Mouse (Mus musculus): Measurements from ENCODE around the gene Psma3. TPM values are rescaled to one million over a fixed set of nuclear protein-coding genes. Genes with fewer than 3 reads are reported as not detected.

Psma3 gene
- polyA plus RNA-seq (2017; shearing (Covaris generic)) = 100 to 1,000 TPM; 348 to 351 TPM

GRCm38 (mm10) chr12:70974441-70975266 lies at the start of gene Psma3:
Gene Psma3, plus strand, starts transcription at chr12:70974621.

GRCm38 (mm10) chr12:70937571-70938384 lies 36.6 kb upstream of the Psma3 start, which contains the start of gene Actr10:
Gene Actr10, plus strand, starts transcription at chr12:70937857.

GRCm38 (mm10) chr12:71015363-71016210 lies 41.2 kb downstream of the Psma3 start, which contains the start of gene Arid4a:
Gene Arid4a, plus strand, starts transcription at chr12:71015990.

Other genes with a start within 250 kb of the Psma3 start
- 10 to 100 TPM; 17.2 to 32.7 TPM for gene Frmd6, start 149.1 kb upstream of the Psma3 start, polyA plus RNA-seq (2017; shearing (Covaris generic))
- gene Actr10, start 36.8 kb upstream of the Psma3 start, polyA plus RNA-seq (2017; shearing (Covaris generic)) = 100 to 1,000 TPM; 283 to 315 TPM
- gene Arid4a, start 41.4 kb downstream of the Psma3 start, polyA plus RNA-seq (2017; shearing (Covaris generic)) = 100 to 1,000 TPM; 145 to 153 TPM
- gene Tomm20l, start 136.8 kb downstream of the Psma3 start, polyA plus RNA-seq (2017; shearing (Covaris generic)) = under 1 TPM; 0.70 to 0.72 TPM
- gene Timm9, start 162.1 kb downstream of the Psma3 start, polyA plus RNA-seq (2017; shearing (Covaris generic)) = 10 to 100 TPM; 41.3 to 64.3 TPM
- gene 2700049A03Rik, start 162.2 kb downstream of the Psma3 start, polyA plus RNA-seq (2017; shearing (Covaris generic)) = 10 to 100 TPM; 10.2 to 11.7 TPM

Data from inflammation-experienced regulatory T-cells (primary cell).